In genomic region chr1:145847047-145847446, GRCm38 (mm10) we compare ENCODE assay signal across 29 mouse cellular contexts.
"Had no signal": no experiment of that assay in that cellular context is flagged by ENCODE, and none has a peak within 500 bp of the region (broad histone marks: within the 10 kb centered on the region; RNA-seq: fewer than 3 reads in every experiment).

No protein-coding gene starts in this region.

- H3K27ac ChIP-seq: embryonic facial prominence, embryonic 10.5 days; embryonic facial prominence, embryonic 12.5 days; embryonic facial prominence, embryonic 13.5 days; embryonic facial prominence, embryonic 15.5 days; forebrain, embryonic 10.5 days; forebrain, embryonic 12.5 days; forebrain, embryonic 13.5 days; forebrain, embryonic 15.5 days; gastrocnemius, adult 2 months; heart, adult 2 months had no signal

- DNase-seq: cerebellum, adult 2 months; cerebellum, adult 8-10 months; cerebellum, adult 9-10 months; cerebellum, adult 9-11 months; cerebellum, postnatal 10 days; cerebellum, postnatal 14 days; cerebellum, postnatal 25 days; cerebellum, postnatal 36 days; embryo, embryonic 11 days; forebrain, postnatal 0 days; gastrocnemius, adult 2 months; gastrocnemius, postnatal 10 days; gastrocnemius, postnatal 14 days; gastrocnemius, postnatal 25 days; gastrocnemius, postnatal 36 days; heart, adult 11 months; heart, adult 18-20 months; heart, adult 2 months had no signal

- H3K4me3 ChIP-seq: embryonic facial prominence, embryonic 10.5 days; embryonic facial prominence, embryonic 12.5 days; embryonic facial prominence, embryonic 13.5 days; embryonic facial prominence, embryonic 15.5 days; erythroblast, embryonic 14.5 days; forebrain, embryonic 10.5 days; forebrain, embryonic 12.5 days; forebrain, embryonic 13.5 days; forebrain, embryonic 15.5 days; gastrocnemius, adult 2 months; heart, adult 2 months had no signal

- ATAC-seq: forebrain, embryonic 13.5 days; forebrain, embryonic 14.5 days; forebrain, embryonic 15.5 days; forebrain, embryonic 16.5 days; forebrain, postnatal 0 days had no signal
